Mouse (Mus musculus): ENCODE measurements around the gene Tnfsfm13. TPM values are rescaled to one million over a fixed set of nuclear protein-coding genes. Genes with fewer than 3 reads are reported as not detected.

The Tnfsfm13 gene
- polyA plus RNA-seq, 1 experiment from 2014 or later: 0.45 TPM

GRCm38 (mm10) chr11:69656617-69657461 lies 39.1 kb downstream of the Tnfsfm13 start:
- Histone ChIP-seq H3K4me3 (no peak overlapping the region), H3K4me1 (peaks cover 19% of the 10 kb centered on the region), H3K4me2 (no peak overlapping the region), H3K9me3 (replicated peaks) (no peaks in the 10 kb centered on the region), H3K9ac (no peak overlapping the region), H3K36me3 (ENCODE audit: poor library complexity, severe bottlenecking) (peaks cover 76% of the 10 kb centered on the region), H3K27me3 (no peaks in the 10 kb centered on the region), H3K27ac (no peak overlapping the region)
- ATAC-seq: no peak
- WGBS: 82% methylated on average over 10 of the region's 10 CpGs

GRCm38 (mm10) chr11:69656065-69656455 lies 39.8 kb downstream of the Tnfsfm13 start:
- no peak overlapping the region for H3K9ac ChIP-seq
- H3K4me1 ChIP-seq: peaks cover 11% of the 10 kb centered on the region
- ATAC-seq: no peak
- H3K9me3 ChIP-seq (replicated peaks): no peaks in the 10 kb centered on the region
- WGBS: 86% methylated on average over 5 of the region's 5 CpGs
- H3K27me3 ChIP-seq: no peaks in the 10 kb centered on the region
- peaks cover 84% of the 10 kb centered on the region for H3K36me3 ChIP-seq (ENCODE audit: poor library complexity, severe bottlenecking)
- H3K4me2 ChIP-seq: no peak overlapping the region
- H3K4me3 ChIP-seq: no peak overlapping the region
- no peak overlapping the region for H3K27ac ChIP-seq

- Histone ChIP-seq H3K9me3 (replicated peaks) (no peaks in the 10 kb centered on the region), H3K36me3 (ENCODE audit: poor library complexity, severe bottlenecking) (peaks cover 90% of the 10 kb centered on the region), H3K4me1 (peaks cover 8% of the 10 kb centered on the region; the same call in 1 of the 2 replicates), H3K9ac (no peak within 1 kb of the TSS), H3K27me3 (no peaks in the 10 kb centered on the region), H3K4me2 (no peak within 1 kb of the TSS), H3K27ac (peak within 1 kb of the TSS; percentile 3; the same call in 1 of the 2 replicates), H3K4me3 (peak within 1 kb of the TSS; percentile 9)
- 22% methylated on average over 34 of the region's 34 CpGs for WGBS
- peak; percentile 77 for ATAC-seq
Measured at GRCm38 (mm10) chr11:69655264-69656064, 40.4 kb downstream of the Tnfsfm13 start, which contains the start of gene Sox15. Gene Sox15, plus strand, starts transcription at chr11:69655314.

GRCm38 (mm10) chr11:69654760-69655159 lies 41.1 kb downstream of the Tnfsfm13 start:
- 56% methylated on average over 9 of the region's 9 CpGs for WGBS
- Histone ChIP-seq H3K4me3 (no peak overlapping the region), H3K27me3 (no peaks in the 10 kb centered on the region), H3K9ac (no peak overlapping the region), H3K36me3 (ENCODE audit: poor library complexity, severe bottlenecking) (peaks cover 90% of the 10 kb centered on the region), H3K4me2 (no peak overlapping the region), H3K27ac (0 out of 2 replicates have a peak overlapping the region, but pooled peaks have one; percentile 3), H3K9me3 (replicated peaks) (no peaks in the 10 kb centered on the region), H3K4me1 (peaks cover 5% of the 10 kb centered on the region; the same call in 1 of the 2 replicates)
- no peak for ATAC-seq

- WGBS: 65% methylated on average over 5 of the region's 5 CpGs
- no peak for ATAC-seq
- Histone ChIP-seq H3K4me3 (no peak overlapping the region), H3K9me3 (replicated peaks) (no peaks in the 10 kb centered on the region), H3K9ac (no peak overlapping the region), H3K27me3 (no peaks in the 10 kb centered on the region), H3K4me2 (no peak overlapping the region), H3K27ac (peak overlapping the region; percentile 8; the same call in 1 of the 2 replicates), H3K4me1 (peaks cover 5% of the 10 kb centered on the region; the same call in 1 of the 2 replicates), H3K36me3 (ENCODE audit: poor library complexity, severe bottlenecking) (peaks cover 93% of the 10 kb centered on the region)
Measured at GRCm38 (mm10) chr11:69653399-69653798, 42.5 kb downstream of the Tnfsfm13 start.

GRCm38 (mm10) chr11:69645860-69646259 lies 50.0 kb downstream of the Tnfsfm13 start:
- Histone ChIP-seq H3K9me3 (replicated peaks) (no peaks in the 10 kb centered on the region), H3K4me2 (no peak overlapping the region), H3K36me3 (ENCODE audit: poor library complexity, severe bottlenecking) (peaks cover 100% of the 10 kb centered on the region), H3K4me1 (no peaks in the 10 kb centered on the region), H3K27me3 (no peaks in the 10 kb centered on the region), H3K4me3 (no peak overlapping the region), H3K9ac (no peak overlapping the region), H3K27ac (no peak overlapping the region)
- no peak for ATAC-seq
- WGBS: 96% methylated on average over 5 of the region's 5 CpGs

GRCm38 (mm10) chr11:69635471-69635870 lies 60.4 kb downstream of the Tnfsfm13 start:
- Histone ChIP-seq H3K9ac (0 out of 2 replicates have a peak overlapping the region, but pooled peaks have one; percentile 98), H3K36me3 (ENCODE audit: poor library complexity, severe bottlenecking) (peaks cover 26% of the 10 kb centered on the region), H3K4me3 (peak overlapping the region; percentile 79; the same call in 1 of the 2 replicates), H3K27ac (no peak overlapping the region), H3K4me2 (peak overlapping the region; percentile 71), H3K27me3 (no peaks in the 10 kb centered on the region), H3K4me1 (peaks cover 33% of the 10 kb centered on the region), H3K9me3 (replicated peaks) (no peaks in the 10 kb centered on the region)
- no peak for ATAC-seq
- 86% methylated on average over 3 of the region's 3 CpGs for WGBS

GRCm38 (mm10) chr11:69633128-69633866 lies 62.6 kb downstream of the Tnfsfm13 start:
- WGBS: under 1% methylated on average over 27 of the region's 50 CpGs
- peak; percentile 64 for ATAC-seq
- H3K4me2 ChIP-seq: peak overlapping the region; percentile 71
- H3K27me3 ChIP-seq: no peaks in the 10 kb centered on the region
- H3K36me3 ChIP-seq (ENCODE audit: poor library complexity, severe bottlenecking): 0 out of 2 replicates have a peak, but pooled peaks cover 8% of the 10 kb centered on the region
- H3K9me3 ChIP-seq (replicated peaks): no peaks in the 10 kb centered on the region
- H3K9ac ChIP-seq: peak overlapping the region; percentile 98
- H3K4me3 ChIP-seq: peak overlapping the region; percentile 79
- peaks cover 33% of the 10 kb centered on the region for H3K4me1 ChIP-seq
- H3K27ac ChIP-seq: peak overlapping the region; percentile 94

MicroRNAs within 50 kb of the gene (microRNA counts, 519-probe panel; counts per million panel counts)
- microRNA mmu-miR-1934: 177 counts per million, percentile 53 among the panel's probes with 10 or more counts
- 2,231 counts per million, percentile 59 among the panel's probes with 10 or more counts for microRNA mmu-miR-467f

Small RNA genes lying within 50 kb of the gene (microRNA-seq; reads per million reads assigned to microRNA genes)
- 5.1 reads per million, percentile 15 among the genes with 10 or more reads in this experiment for gene Mir1934
- gene Mir467f: not detected

Other genes starting within 250 kb of the Tnfsfm13 start
- gene Dnah2, start 147.0 kb downstream of the Tnfsfm13 start, polyA plus RNA-seq (2015; fragmentation: Nextera tagmentation; extraction: Ambion mirVana): 1.7 and 2.0 TPM in 2 replicates
- gene Efnb3, start 135.9 kb downstream of the Tnfsfm13 start, polyA plus RNA-seq (2015; fragmentation: Nextera tagmentation; extraction: Ambion mirVana): 63.1 and 72.0 TPM in 2 replicates
- gene Wrap53, start 115.8 kb downstream of the Tnfsfm13 start, polyA plus RNA-seq (2015; fragmentation: Nextera tagmentation; extraction: Ambion mirVana): 32.0 and 35.1 TPM in 2 replicates
- 119 and 129 TPM in 2 replicates for gene Trp53, start 115.7 kb downstream of the Tnfsfm13 start, polyA plus RNA-seq (2015; fragmentation: Nextera tagmentation; extraction: Ambion mirVana)
- 12.7 and 14.0 TPM in 2 replicates for gene Atp1b2, start 90.2 kb downstream of the Tnfsfm13 start, polyA plus RNA-seq (2015; fragmentation: Nextera tagmentation; extraction: Ambion mirVana)
- not detected in 2 replicates for gene Shbg, start 78.2 kb downstream of the Tnfsfm13 start, polyA plus RNA-seq (2015; fragmentation: Nextera tagmentation; extraction: Ambion mirVana)
- 20.6 and 22.7 TPM in 2 replicates for gene Sat2, start 74.1 kb downstream of the Tnfsfm13 start, polyA plus RNA-seq (2015; fragmentation: Nextera tagmentation; extraction: Ambion mirVana)
- 38.7 and 42.2 TPM in 2 replicates for gene Fxr2, start 63.1 kb downstream of the Tnfsfm13 start, polyA plus RNA-seq (2015; fragmentation: Nextera tagmentation; extraction: Ambion mirVana)
- gene Sox15, start 40.8 kb downstream of the Tnfsfm13 start, polyA plus RNA-seq (2015; fragmentation: Nextera tagmentation; extraction: Ambion mirVana): not detected in 2 replicates
- 89.4 and 95.2 TPM in 2 replicates for gene Mpdu1, start 33.5 kb downstream of the Tnfsfm13 start, polyA plus RNA-seq (2015; fragmentation: Nextera tagmentation; extraction: Ambion mirVana)
- gene Cd68, start 29.9 kb downstream of the Tnfsfm13 start, polyA plus RNA-seq (2015; fragmentation: Nextera tagmentation; extraction: Ambion mirVana): 4.4 and 5.2 TPM in 2 replicates
- 654 and 701 TPM in 2 replicates for gene Eif4a1, start 23.7 kb downstream of the Tnfsfm13 start, polyA plus RNA-seq (2015; fragmentation: Nextera tagmentation; extraction: Ambion mirVana)
- 93.7 and 99.6 TPM in 2 replicates for gene Senp3, start 14.0 kb downstream of the Tnfsfm13 start, polyA plus RNA-seq (2015; fragmentation: Nextera tagmentation; extraction: Ambion mirVana)
- gene Tnfsf13, start 10.3 kb downstream of the Tnfsfm13 start, polyA plus RNA-seq (2015; fragmentation: Nextera tagmentation; extraction: Ambion mirVana): 0.15 and 0.43 TPM in 2 replicates
- gene Tnfsf12, start 249 bp downstream of the Tnfsfm13 start, polyA plus RNA-seq (2015; fragmentation: Nextera tagmentation; extraction: Ambion mirVana): 1.00 and 1.1 TPM in 2 replicates
- gene Polr2a, start 62.5 kb upstream of the Tnfsfm13 start, polyA plus RNA-seq (2015; fragmentation: Nextera tagmentation; extraction: Ambion mirVana): 23.2 and 24.1 TPM in 2 replicates
- 0.26 and 0.58 TPM in 2 replicates for gene Slc35g3, start 65.9 kb upstream of the Tnfsfm13 start, polyA plus RNA-seq (2015; fragmentation: Nextera tagmentation; extraction: Ambion mirVana)
- 1.6 and 1.8 TPM in 2 replicates for gene Zbtb4, start 69.8 kb upstream of the Tnfsfm13 start, polyA plus RNA-seq (2015; fragmentation: Nextera tagmentation; extraction: Ambion mirVana)
- gene Chrnb1, start 99.8 kb upstream of the Tnfsfm13 start, polyA plus RNA-seq (2015; fragmentation: Nextera tagmentation; extraction: Ambion mirVana): 1.5 TPM in 2 replicates
- gene Fgf11, start 105.8 kb upstream of the Tnfsfm13 start, polyA plus RNA-seq (2015; fragmentation: Nextera tagmentation; extraction: Ambion mirVana): 3.3 and 3.8 TPM in 2 replicates
- gene Tmem102, start 109.5 kb upstream of the Tnfsfm13 start, polyA plus RNA-seq (2015; fragmentation: Nextera tagmentation; extraction: Ambion mirVana): 0.39 and 1.00 TPM in 2 replicates
- gene Gm39566, start 119.2 kb upstream of the Tnfsfm13 start, polyA plus RNA-seq (2015; fragmentation: Nextera tagmentation; extraction: Ambion mirVana): not detected in 2 replicates
- not detected in 2 replicates for gene Spem2, start 122.4 kb upstream of the Tnfsfm13 start, polyA plus RNA-seq (2015; fragmentation: Nextera tagmentation; extraction: Ambion mirVana)
- gene Spem1, start 126.1 kb upstream of the Tnfsfm13 start, polyA plus RNA-seq (2015; fragmentation: Nextera tagmentation; extraction: Ambion mirVana): 0.37 and 0.52 TPM in 2 replicates
- 16.6 and 17.0 TPM in 2 replicates for gene Nlgn2, start 141.7 kb upstream of the Tnfsfm13 start, polyA plus RNA-seq (2015; fragmentation: Nextera tagmentation; extraction: Ambion mirVana)
- 340 and 360 TPM in 2 replicates for gene Tmem256, start 142.4 kb upstream of the Tnfsfm13 start, polyA plus RNA-seq (2015; fragmentation: Nextera tagmentation; extraction: Ambion mirVana)
- 44.1 and 45.4 TPM in 2 replicates for gene Plscr3, start 150.3 kb upstream of the Tnfsfm13 start, polyA plus RNA-seq (2015; fragmentation: Nextera tagmentation; extraction: Ambion mirVana)
- gene Tnk1, start 162.6 kb upstream of the Tnfsfm13 start, polyA plus RNA-seq (2015; fragmentation: Nextera tagmentation; extraction: Ambion mirVana): 0.09 and 0.20 TPM in 2 replicates
- not detected in 2 replicates for gene Tmem95, start 181.9 kb upstream of the Tnfsfm13 start, polyA plus RNA-seq (2015; fragmentation: Nextera tagmentation; extraction: Ambion mirVana)
- 1.3 and 1.4 TPM in 2 replicates for gene Kctd11, start 185.3 kb upstream of the Tnfsfm13 start, polyA plus RNA-seq (2015; fragmentation: Nextera tagmentation; extraction: Ambion mirVana)
- 0.28 and 0.34 TPM in 2 replicates for gene Acap1, start 199.4 kb upstream of the Tnfsfm13 start, polyA plus RNA-seq (2015; fragmentation: Nextera tagmentation; extraction: Ambion mirVana)
- gene 2810408A11Rik, start 204.9 kb upstream of the Tnfsfm13 start, polyA plus RNA-seq (2015; fragmentation: Nextera tagmentation; extraction: Ambion mirVana): 19.1 and 20.3 TPM in 2 replicates
- 15.5 and 20.2 TPM in 2 replicates for gene Neurl4, start 205.0 kb upstream of the Tnfsfm13 start, polyA plus RNA-seq (2015; fragmentation: Nextera tagmentation; extraction: Ambion mirVana)
- gene Gps2, start 217.8 kb upstream of the Tnfsfm13 start, polyA plus RNA-seq (2015; fragmentation: Nextera tagmentation; extraction: Ambion mirVana): 90.1 and 93.2 TPM in 2 replicates
- 1,467 and 1,510 TPM in 2 replicates for gene Eif5a, start 225.9 kb upstream of the Tnfsfm13 start, polyA plus RNA-seq (2015; fragmentation: Nextera tagmentation; extraction: Ambion mirVana)
- gene Ybx2, start 239.7 kb upstream of the Tnfsfm13 start, polyA plus RNA-seq (2015; fragmentation: Nextera tagmentation; extraction: Ambion mirVana): 4.5 and 6.0 TPM in 2 replicates